Comparison of ENCODE assay signal across 28 mouse cellular contexts in genomic region chr13:53596871-53597800, GRCm38 (mm10).
DNase-seq lines count a peak whose midpoint lies in the region; ATAC-seq and TF ChIP-seq lines count a peak whose summit lies in the region.
"Had no signal": no experiment of that assay in that cellular context is flagged by ENCODE, and none has a peak within 500 bp of the region (broad histone marks: within the 10 kb centered on the region; RNA-seq: fewer than 3 reads in every experiment).

No protein-coding gene starts in this region.

- H3K4me2 ChIP-seq in forebrain, embryonic 15.5 days (replicated peaks): no peak overlapping the region
- no peak overlapping the region for H3K4me2 ChIP-seq in midbrain, embryonic 11.5 days
- H3K4me2 ChIP-seq in midbrain, postnatal 0 days (ENCODE audit: low read depth, low read length, poor library complexity, severe bottlenecking): no peak overlapping the region
- no peak overlapping the region for H3K4me2 ChIP-seq in embryonic facial prominence, embryonic 11.5 days (ENCODE audit: low read depth, low read length)
- H3K4me2 ChIP-seq: heart, embryonic 15.5 days; hindbrain, embryonic 12.5 days; limb, embryonic 13.5 days; liver, embryonic 11.5 days; neural tube, embryonic 12.5 days had no signal

- H3K4me3 ChIP-seq in forebrain, embryonic 10.5 days: no peak overlapping the region
- no peak overlapping the region for H3K4me3 ChIP-seq in forebrain, embryonic 15.5 days
- H3K4me3 ChIP-seq in midbrain, embryonic 11.5 days (ENCODE audit: low read depth, low read length): no peak overlapping the region
- no peak overlapping the region for H3K4me3 ChIP-seq in midbrain, postnatal 0 days (ENCODE audit: low read depth, low read length)
- no peak overlapping the region for H3K4me3 ChIP-seq in embryonic facial prominence, embryonic 11.5 days (ENCODE audit: low read depth, low read length)
- H3K4me3 ChIP-seq: gastrocnemius, adult 2 months; heart, embryonic 15.5 days; hindbrain, embryonic 12.5 days; limb, embryonic 13.5 days; neural tube, embryonic 12.5 days had no signal

- 54% methylated on average over 19 of the region's 19 CpGs for WGBS in forebrain, embryonic 10.5 days
- 54% methylated on average over 19 of the region's 19 CpGs for WGBS in forebrain, embryonic 15.5 days
- 46% methylated on average over 19 of the region's 19 CpGs for WGBS in midbrain, embryonic 11.5 days
- 53% methylated on average over 19 of the region's 19 CpGs for WGBS in midbrain, postnatal 0 days
- WGBS in embryonic facial prominence, embryonic 11.5 days: 47% methylated on average over 19 of the region's 19 CpGs

- TF ChIP-seq CTCF in midbrain, postnatal 0 days (IDR thresholded peaks at IDR 0.05): no peak

- peaks cover 86% of the 10 kb centered on the region for H3K27me3 ChIP-seq in forebrain, embryonic 10.5 days (ENCODE audit: poor library complexity, severe bottlenecking)
- H3K27me3 ChIP-seq in forebrain, embryonic 15.5 days: no peaks in the 10 kb centered on the region
- H3K27me3 ChIP-seq in midbrain, embryonic 11.5 days (ENCODE audit: control insufficient read depth, insufficient read depth, low read length): peaks cover 34% of the 10 kb centered on the region
- 0 out of 2 replicates have a peak, but pooled peaks cover 6% of the 10 kb centered on the region for H3K27me3 ChIP-seq in midbrain, postnatal 0 days (ENCODE audit: insufficient read depth, low read length)
- no peaks in the 10 kb centered on the region for H3K27me3 ChIP-seq in embryonic facial prominence, embryonic 11.5 days (ENCODE audit: control insufficient read depth, insufficient read depth, low read length)
- H3K27me3 ChIP-seq: hindbrain, embryonic 12.5 days; neural tube, embryonic 12.5 days had no signal

- H3K9ac ChIP-seq in forebrain, embryonic 15.5 days (replicated peaks): no peak overlapping the region
- no peak overlapping the region for H3K9ac ChIP-seq in midbrain, embryonic 11.5 days (ENCODE audit: low read length)
- H3K9ac ChIP-seq in midbrain, postnatal 0 days (replicated peaks; ENCODE audit: low read length, poor library complexity, severe bottlenecking): no peak overlapping the region
- H3K9ac ChIP-seq in embryonic facial prominence, embryonic 11.5 days (replicated peaks; ENCODE audit: low read length): no peak overlapping the region
- H3K9ac ChIP-seq: heart, embryonic 15.5 days; hindbrain, embryonic 12.5 days; limb, embryonic 13.5 days; neural tube, embryonic 12.5 days had no signal

- no peaks in the 10 kb centered on the region for H3K9me3 ChIP-seq in forebrain, embryonic 10.5 days
- no peaks in the 10 kb centered on the region for H3K9me3 ChIP-seq in forebrain, embryonic 15.5 days
- no peaks in the 10 kb centered on the region for H3K9me3 ChIP-seq in midbrain, embryonic 11.5 days (ENCODE audit: control insufficient read depth, low read length)
- no peaks in the 10 kb centered on the region for H3K9me3 ChIP-seq in midbrain, postnatal 0 days (ENCODE audit: low read length)
- no peaks in the 10 kb centered on the region for H3K9me3 ChIP-seq in embryonic facial prominence, embryonic 11.5 days (replicated peaks; ENCODE audit: control insufficient read depth, low read length)
- H3K9me3 ChIP-seq: heart, embryonic 15.5 days; hindbrain, embryonic 12.5 days; limb, embryonic 13.5 days; neural tube, embryonic 12.5 days had no signal

- H3K27ac ChIP-seq in forebrain, embryonic 10.5 days: peak overlapping the region; percentile 3; the same call in 1 of the 2 replicates
- H3K27ac ChIP-seq in forebrain, embryonic 15.5 days (replicated peaks): no peak overlapping the region
- H3K27ac ChIP-seq in midbrain, embryonic 11.5 days (ENCODE audit: low read depth, low read length): no peak overlapping the region
- no peak overlapping the region for H3K27ac ChIP-seq in midbrain, postnatal 0 days (ENCODE audit: low read depth, low read length)
- 0 out of 2 replicates have a peak overlapping the region, but pooled peaks have one; percentile 14 for H3K27ac ChIP-seq in embryonic facial prominence, embryonic 11.5 days (replicated peaks; ENCODE audit: low read depth, low read length)
- H3K27ac ChIP-seq: gastrocnemius, adult 2 months; heart, embryonic 15.5 days; hindbrain, embryonic 12.5 days; limb, embryonic 13.5 days; neural tube, embryonic 12.5 days had no signal

- ATAC-seq in forebrain, embryonic 15.5 days (replicated peaks): no peak
- ATAC-seq in midbrain, embryonic 11.5 days (ENCODE audit: low FRiP score): no peak
- ATAC-seq in midbrain, postnatal 0 days (ENCODE audit: low FRiP score): no peak
- ATAC-seq in embryonic facial prominence, embryonic 11.5 days (replicated peaks; ENCODE audit: insufficient number of reproducible peaks, low FRiP score, low TSS enrichment, low read depth): no peak
- ATAC-seq: CD4-positive, CD25-positive, alpha-beta regulatory T cell, adult 4 months; forebrain, embryonic 14.5 days had no signal

- no peak for DNase-seq in forebrain, embryonic 10.5 days (ENCODE audit: extremely low spot score, low spot score)
- DNase-seq in midbrain, embryonic 11.5 days (ENCODE audit: low spot score, missing footprints): peak; percentile 81
- DNase-seq in midbrain, postnatal 0 days (ENCODE audit: low spot score): no peak
- peak; percentile 67 for DNase-seq in embryonic facial prominence, embryonic 11.5 days (ENCODE audit: low spot score)
- DNase-seq in retina, embryonic 14.5 days (ENCODE audit: low spot score): peak; percentile 44
- no peak for DNase-seq in natural killer cell, adult 2 months (ENCODE audit: low spot score in 2 of 2)
- DNase-seq in frontal cortex, postnatal 14 days (ENCODE audit: low spot score in 2 of 2): no peak
- DNase-seq: adrenal gland, postnatal 14 days; cerebellum, adult 11-12 months; cerebellum, adult 9-11 months; gastrocnemius, adult 2 months; gastrocnemius, postnatal 36 days; kidney, adult 11 months; kidney, postnatal 14 days; lung, postnatal 4 days; midbrain, embryonic 14.5 days; right cerebral cortex, adult 18-20 months; spleen, adult 18-20 months; thymus, adult 2 months; thymus, postnatal 4 days had no signal

- H3K36me3 ChIP-seq in forebrain, embryonic 10.5 days (replicated peaks): no peaks in the 10 kb centered on the region
- no peaks in the 10 kb centered on the region for H3K36me3 ChIP-seq in forebrain, embryonic 15.5 days
- H3K36me3 ChIP-seq in midbrain, embryonic 11.5 days (ENCODE audit: control insufficient read depth, insufficient read depth, low read length): no peaks in the 10 kb centered on the region
- no peaks in the 10 kb centered on the region for H3K36me3 ChIP-seq in midbrain, postnatal 0 days (ENCODE audit: insufficient read depth, low read length)
- H3K36me3 ChIP-seq in embryonic facial prominence, embryonic 11.5 days (replicated peaks; ENCODE audit: control insufficient read depth, insufficient read depth, low read depth, low read length): no peaks in the 10 kb centered on the region
- H3K36me3 ChIP-seq: heart, embryonic 15.5 days; hindbrain, embryonic 12.5 days; limb, embryonic 13.5 days; neural tube, embryonic 12.5 days had no signal

- peaks cover 45% of the 10 kb centered on the region for H3K4me1 ChIP-seq in forebrain, embryonic 10.5 days
- no peaks in the 10 kb centered on the region for H3K4me1 ChIP-seq in forebrain, embryonic 15.5 days
- H3K4me1 ChIP-seq in midbrain, embryonic 11.5 days (ENCODE audit: control insufficient read depth, insufficient read depth, low read length): peaks cover 8% of the 10 kb centered on the region; the same call in 1 of the 2 replicates
- peaks cover 5% of the 10 kb centered on the region; the same call in 1 of the 2 replicates for H3K4me1 ChIP-seq in midbrain, postnatal 0 days (ENCODE audit: insufficient read depth, low read length)
- H3K4me1 ChIP-seq in embryonic facial prominence, embryonic 11.5 days (ENCODE audit: control insufficient read depth, insufficient read depth, low read length): peaks cover 5% of the 10 kb centered on the region; the same call in 1 of the 2 replicates
- H3K4me1 ChIP-seq: heart, embryonic 15.5 days had no signal

Comparison
In these comparisons a context has a peak if more than half of its experiments do, and no peak if none do; other contexts are left out.
1. DNase-seq: peak in midbrain, embryonic 11.5 days (single experiment), embryonic facial prominence, embryonic 11.5 days (single experiment) and retina, embryonic 14.5 days (single experiment); none in forebrain, embryonic 10.5 days (single experiment), midbrain, postnatal 0 days (single experiment), natural killer cell, adult 2 months (0 of 2) and frontal cortex, postnatal 14 days (0 of 2).
2. H3K27ac ChIP-seq: peak in forebrain, embryonic 10.5 days (single experiment) and embryonic facial prominence, embryonic 11.5 days (single experiment); none in forebrain, embryonic 15.5 days (single experiment), midbrain, embryonic 11.5 days (single experiment) and midbrain, postnatal 0 days (single experiment).